Mouse (Mus musculus) spleen, adult 2 months (tissue): ENCODE measurements around the gene Ugt1a2. TPM values are rescaled to one million over a fixed set of nuclear protein-coding genes. Genes with fewer than 3 reads are reported as not detected.
"Not testable (repeated sequence)": the region's sequence is repeated elsewhere in the genome, so short reads cannot be mapped to it uniquely, and the experiment has no call there.

Source experiments
- DNase-seq, 2 experiments: peaks; one replicate each; pipeline versions ENCODE4 v3.0.0 to v3.0.0-alpha.2; 2012 to 2021; ENCODE audit warnings: low spot score in 2 of 2, low read depth in 1 of 2
- H3K27ac ChIP-seq: fragments of 200-500 bp; 2 replicates; pipeline ENCODE4 v1.5.1; 2012; ENCODE audit warnings: low read length, inconsistent platforms; ENCODE audit not compliant: insufficient read depth
- H3K27me3 ChIP-seq: fragments of 200-500 bp; 2 replicates; pipeline ENCODE4 v1.6.1; 2012; ENCODE audit warnings: mild to moderate bottlenecking, moderate library complexity, low read length, inconsistent platforms; ENCODE audit not compliant: control insufficient read depth, insufficient read depth
- H3K36me3 ChIP-seq: fragments of 200-500 bp; 2 replicates; pipeline ENCODE4 v1.6.1; 2012; ENCODE audit warnings: mild to moderate bottlenecking, low read length, inconsistent platforms; ENCODE audit not compliant: control insufficient read depth, insufficient read depth
- H3K4me1 ChIP-seq: fragments of 200-500 bp; 2 replicates; pipeline ENCODE4 v1.6.1; 2011; ENCODE audit warnings: inconsistent platforms; ENCODE audit not compliant: control insufficient read depth, insufficient read depth, insufficient read length
- H3K4me3 ChIP-seq: fragments of 200-500 bp; 2 replicates; pipeline ENCODE4 v1.5.1; 2011; ENCODE audit warnings: mild to moderate bottlenecking, inconsistent platforms; ENCODE audit not compliant: insufficient read depth, insufficient read length; ENCODE audit errors: extremely low read depth
- CTCF ChIP-seq: fragments of 200-500 bp; IDR thresholded peaks from 2 replicates; pipeline ENCODE4 v1.5.1; 2011; ENCODE audit warnings: mild to moderate bottlenecking, inconsistent platforms; ENCODE audit not compliant: insufficient read depth, insufficient read length, insufficient replicate concordance; ENCODE audit errors: extremely low read depth
- POLR2A ChIP-seq: fragments of 200-500 bp; IDR thresholded peaks from 2 replicates; pipeline ENCODE4 v1.6.1; 2011; ENCODE audit warnings: low read depth, low read length, inconsistent platforms
- WGBS: fragments of 180-500 bp; shearing (Covaris S2); methylation state at CpG from one replicate; pipeline ENCODE4 v1.1.7; 2018; 5-methylcytosine and 5-hydroxymethylcytosine counted together
- polyA plus RNA-seq: library from polyadenylated mRNA; depleted of rRNA; stranded (reverse); fragments of >200 nt; gene quantifications from 2 replicates; pipeline ENCODE4 v1.2.3, GENCODE M21; 2012

Ugt1a2 gene
- polyA plus RNA-seq, 1 experiment, result 0.13 TPM

- WGBS, result 67% methylated on average over 2 of the region's 2 CpGs
- Histone ChIP-seq H3K27me3 (no peaks in the 10 kb centered on the region), H3K4me3 (no peak overlapping the region), H3K4me1 (no peaks in the 10 kb centered on the region), H3K27ac (no peak overlapping the region), H3K36me3 (no peaks in the 10 kb centered on the region)
- DNase-seq, result no peak
- no peak for TF ChIP-seq POLR2A
- TF ChIP-seq CTCF, result no peak
Measured at GRCm38 (mm10) chr1:88224029-88224776, 23.8 kb downstream of the Ugt1a2 start.

DNA sequence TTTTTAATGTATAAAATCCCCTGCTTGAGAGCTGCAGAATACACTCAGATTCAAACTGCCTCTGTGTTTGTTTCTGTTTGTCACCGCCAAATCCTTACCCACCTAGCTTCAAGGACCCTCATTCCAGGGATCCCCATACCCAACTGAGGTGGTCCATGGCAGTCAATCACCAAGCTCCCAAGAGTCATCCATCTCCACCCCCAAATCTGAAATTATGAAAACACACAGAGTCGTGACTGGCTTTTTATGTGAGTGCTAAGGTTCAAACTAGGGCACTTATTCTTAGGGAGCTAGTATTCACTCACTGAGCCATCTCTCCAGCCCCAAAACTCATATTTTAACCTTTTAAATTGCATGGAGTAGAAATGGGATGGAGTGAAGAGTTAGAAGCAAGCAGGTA lies 24.9 kb downstream of the Ugt1a2 start:
- WGBS, result 37% methylated on average over 2 of the region's 2 CpGs
- not testable (repeated sequence) for H3K27ac ChIP-seq, H3K36me3 ChIP-seq, H3K27me3 ChIP-seq, H3K4me3 ChIP-seq, DNase-seq, H3K4me1 ChIP-seq

DNA sequence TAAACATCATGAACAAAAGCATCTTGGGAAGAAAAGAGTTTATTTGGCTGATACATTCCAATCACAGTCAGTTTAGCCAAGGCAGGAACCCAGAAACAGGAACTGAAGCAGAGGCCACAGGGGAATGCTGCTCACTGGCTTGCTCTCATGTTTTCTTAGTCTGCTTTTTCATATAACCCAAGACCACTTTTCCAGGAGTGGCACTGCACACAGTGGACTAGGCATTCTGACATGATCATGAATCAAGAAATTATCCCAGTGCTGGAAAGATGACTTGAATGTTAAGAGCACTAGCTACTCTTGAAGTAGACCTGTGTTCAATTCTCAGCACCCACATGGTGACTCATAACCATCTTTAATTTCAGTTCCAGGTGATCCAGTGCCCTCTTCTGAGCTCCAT lies 25.3 kb downstream of the Ugt1a2 start:
- Histone ChIP-seq H3K4me3 (no peak overlapping the region), H3K27me3 (no peaks in the 10 kb centered on the region)
- DNase-seq, result no peak

DNA sequence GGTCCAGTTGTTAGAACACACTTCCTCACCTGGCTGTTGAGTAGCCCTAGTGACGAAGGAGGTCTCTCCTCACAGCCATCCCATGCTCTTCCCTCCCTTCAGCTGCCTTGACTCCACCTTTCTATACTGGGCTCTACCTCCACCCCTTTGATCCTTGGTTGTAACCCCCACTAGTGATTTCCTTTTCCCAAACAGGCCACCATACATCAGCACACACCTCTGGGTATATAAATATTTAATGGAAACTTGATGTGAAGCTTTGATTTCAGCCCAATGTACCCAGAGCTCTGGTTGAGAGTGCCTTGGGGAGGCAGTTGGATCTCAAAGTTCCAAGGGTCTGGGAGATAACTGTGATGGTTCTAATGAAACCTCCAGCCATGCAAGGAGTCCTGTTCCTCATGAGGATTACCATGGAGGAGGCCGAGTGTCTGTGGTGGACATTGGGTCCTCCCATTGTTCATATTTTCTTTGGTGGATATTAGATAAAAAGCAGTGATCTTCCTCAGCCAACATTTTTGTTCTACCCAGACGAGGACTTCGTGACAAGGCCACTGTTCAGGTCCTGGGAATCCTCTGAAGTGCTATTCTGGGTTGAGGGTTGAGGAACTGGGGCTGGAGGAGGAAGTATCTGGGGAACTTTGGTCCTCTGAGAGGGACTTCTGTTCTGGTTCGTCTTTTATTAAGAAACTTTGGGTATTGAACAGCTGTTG lies 26.4 kb downstream of the Ugt1a2 start, which contains the start of gene Mroh2a:
Gene Mroh2a (plus strand): TSS at position 317 of the 710 bp plus-strand sequence.
- DNase-seq, result no peak
- no peaks in the 10 kb centered on the region for H3K27me3 ChIP-seq
- WGBS, result 48% methylated on average over 5 of the region's 5 CpGs

More for the DNA sequence above, 25.3 kb downstream of the Ugt1a2 start:
- no peaks in the 10 kb centered on the region for H3K36me3 ChIP-seq
- no peaks in the 10 kb centered on the region for H3K4me1 ChIP-seq
- no peak overlapping the region for H3K27ac ChIP-seq
- TF ChIP-seq CTCF (no peak), POLR2A (no peak)

GRCm38 (mm10) chr1:88227482-88227881 lies 27.1 kb downstream of the Ugt1a2 start:
- no peaks in the 10 kb centered on the region for H3K27me3 ChIP-seq
- no peaks in the 10 kb centered on the region for H3K36me3 ChIP-seq
- no peak for DNase-seq
- H3K4me3 ChIP-seq, result no peak overlapping the region
- H3K4me1 ChIP-seq, result no peaks in the 10 kb centered on the region
- WGBS, result 60% methylated on average over 2 of the region's 2 CpGs
- TF ChIP-seq POLR2A, result no peak
- TF ChIP-seq CTCF, result no peak
- H3K27ac ChIP-seq, result no peak overlapping the region

More for the DNA sequence above, 26.4 kb downstream of the Ugt1a2 start, which contains the start of gene Mroh2a:
- no peak within 1 kb of the TSS for H3K27ac ChIP-seq
- no peak for TF ChIP-seq CTCF
- TF ChIP-seq POLR2A, result no peak
- no peaks in the 10 kb centered on the region for H3K4me1 ChIP-seq
- no peaks in the 10 kb centered on the region for H3K36me3 ChIP-seq
- H3K4me3 ChIP-seq, result no peak within 1 kb of the TSS

DNA sequence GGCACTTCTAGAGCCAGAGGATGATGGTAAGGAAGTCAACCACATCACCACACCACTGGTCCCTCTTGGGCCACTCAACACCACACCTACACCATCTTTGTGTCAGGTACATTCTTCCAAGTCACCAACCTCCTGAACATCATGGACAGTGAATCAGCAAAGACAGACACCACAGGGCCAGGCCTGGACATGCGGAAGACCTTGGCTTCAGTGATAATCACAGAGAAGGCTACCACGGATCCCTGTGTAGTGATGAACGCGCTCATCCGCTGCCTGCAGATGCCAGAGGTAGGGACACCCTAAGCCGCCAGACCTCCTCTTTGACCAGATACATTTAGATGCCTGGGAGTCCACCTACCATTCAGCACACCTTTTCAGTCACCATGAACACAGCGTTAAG lies 27.7 kb downstream of the Ugt1a2 start:
- no peak overlapping the region for H3K4me3 ChIP-seq
- TF ChIP-seq CTCF (no peak), POLR2A (no peak)
- H3K36me3 ChIP-seq, result no peaks in the 10 kb centered on the region
- H3K27me3 ChIP-seq, result no peaks in the 10 kb centered on the region
- DNase-seq, result no peak
- H3K4me1 ChIP-seq, result no peaks in the 10 kb centered on the region
- 71% methylated on average over 7 of the region's 7 CpGs for WGBS
- H3K27ac ChIP-seq, result no peak overlapping the region

GRCm38 (mm10) chr1:88229566-88229965 lies 29.2 kb downstream of the Ugt1a2 start:
- no peak for TF ChIP-seq CTCF
- TF ChIP-seq POLR2A, result no peak
- no peaks in the 10 kb centered on the region for H3K36me3 ChIP-seq
- H3K27ac ChIP-seq, result no peak overlapping the region
- H3K4me1 ChIP-seq, result no peaks in the 10 kb centered on the region
- H3K4me3 ChIP-seq, result no peak overlapping the region
- no peak for DNase-seq
- WGBS, result 79% methylated on average over 3 of the region's 3 CpGs
- H3K27me3 ChIP-seq, result no peaks in the 10 kb centered on the region
